Mouse (Mus musculus) forebrain, embryonic 13.5 days (tissue): Measurements from ENCODE around the gene Nbeal2. TPM values are rescaled to one million over a fixed set of nuclear protein-coding genes. Genes with fewer than 3 reads are reported as not detected.
A peak's percentile ranks its signal among the peaks of the same experiment; 100 is the strongest.
"Not testable (repeated sequence)": the region's sequence is repeated elsewhere in the genome, so short reads cannot be mapped to it uniquely, and the experiment has no call there.

Experiments
- ATAC-seq: fragments of 200-750 bp; cut with Nextera tagmentation; 2 replicates; pipeline ENCODE4 v1.8.0; 2017
- H3K27ac ChIP-seq: fragments of 300-500 bp; sonication (generic); 2 replicates; pipeline ENCODE4 v1.5.1; 2015; ENCODE audit warnings: inconsistent platforms, mild to moderate bottlenecking, moderate library complexity
- H3K27me3 ChIP-seq: fragments of 300-500 bp; sonication (generic); 2 replicates; pipeline ENCODE4 v1.6.1; 2015; ENCODE audit warnings: mild to moderate bottlenecking, inconsistent platforms
- H3K36me3 ChIP-seq: fragments of 300-500 bp; sonication (generic); 2 replicates; pipeline ENCODE4 v1.6.1; 2015; ENCODE audit warnings: mild to moderate bottlenecking, inconsistent platforms; ENCODE audit not compliant: poor library complexity, severe bottlenecking
- H3K4me1 ChIP-seq: fragments of 300-500 bp; sonication (generic); 2 replicates; pipeline ENCODE4 v1.6.1; 2015; ENCODE audit warnings: inconsistent platforms
- H3K4me2 ChIP-seq: fragments of 300-500 bp; sonication (generic); 2 replicates; pipeline ENCODE4 v1.6.1; 2015; ENCODE audit warnings: inconsistent platforms, mild to moderate bottlenecking, moderate library complexity
- H3K4me3 ChIP-seq: fragments of 300-500 bp; sonication (generic); 2 replicates; pipeline ENCODE4 v1.5.1; 2015; ENCODE audit warnings: mild to moderate bottlenecking, inconsistent platforms
- H3K9ac ChIP-seq: fragments of 300-500 bp; sonication (generic); 2 replicates; pipeline ENCODE4 v1.6.1; 2015; ENCODE audit warnings: mild to moderate bottlenecking, inconsistent platforms
- H3K9me3 ChIP-seq: fragments of 300-500 bp; sonication (generic); replicated peaks from 2 replicates; pipeline ENCODE4 v1.6.1; 2016; ENCODE audit warnings: inconsistent platforms
- WGBS: fragments of 180-500 bp; shearing (Covaris S2); methylation state at CpG from one replicate; pipeline ENCODE4 v1.1.7; 2015; 5-methylcytosine and 5-hydroxymethylcytosine counted together
- polyA plus RNA-seq: library from polyadenylated mRNA; unstranded; fragments of >200 nt; fragmentation: Nextera tagmentation; extraction: Ambion mirVana; gene quantifications from 2 replicates; pipeline ENCODE4 v1.2.1, GENCODE M21; 2015

Gene Nbeal2
- polyA plus RNA-seq, 1 experiment from 2014 or later = 2.1 TPM

GRCm38 (mm10) chr9:110685187-110685586 lies 31.2 kb upstream of the Nbeal2 start:
- H3K27ac ChIP-seq = peak overlapping the region; percentile 90
- H3K4me3 ChIP-seq = no peak overlapping the region
- WGBS = 79% methylated on average over 8 of the region's 8 CpGs
- no peaks in the 10 kb centered on the region for H3K9me3 ChIP-seq
- H3K27me3 ChIP-seq = no peaks in the 10 kb centered on the region
- H3K4me1 ChIP-seq = peaks cover 60% of the 10 kb centered on the region
- H3K36me3 ChIP-seq = 0 out of 2 replicates have a peak, but pooled peaks cover under 1% of the 10 kb centered on the region
- no peak overlapping the region for H3K4me2 ChIP-seq
- ATAC-seq = no peak
- H3K9ac ChIP-seq = no peak overlapping the region

- peak; percentile 44 for ATAC-seq
- 43% methylated on average over 6 of the region's 6 CpGs for WGBS
- Histone ChIP-seq H3K27me3 (no peaks in the 10 kb centered on the region), H3K4me1 (peaks cover 56% of the 10 kb centered on the region), H3K4me3 (no peak overlapping the region), H3K9ac (0 out of 2 replicates have a peak overlapping the region, but pooled peaks have one; percentile 9), H3K4me2 (0 out of 2 replicates have a peak overlapping the region, but pooled peaks have one; percentile 13), H3K27ac (peak overlapping the region; percentile 90), H3K36me3 (0 out of 2 replicates have a peak, but pooled peaks cover 6% of the 10 kb centered on the region), H3K9me3 (no peaks in the 10 kb centered on the region)
Measured at GRCm38 (mm10) chr9:110684100-110684831, 30.3 kb upstream of the Nbeal2 start.

GRCm38 (mm10) chr9:110683574-110684099 lies 29.7 kb upstream of the Nbeal2 start:
- 0 out of 2 replicates have a peak, but pooled peaks cover 6% of the 10 kb centered on the region for H3K36me3 ChIP-seq
- peak overlapping the region; percentile 21; the same call in 1 of the 2 replicates for H3K9ac ChIP-seq
- peaks cover 54% of the 10 kb centered on the region for H3K4me1 ChIP-seq
- H3K27ac ChIP-seq = peak overlapping the region; percentile 90
- H3K27me3 ChIP-seq = no peaks in the 10 kb centered on the region
- ATAC-seq = peak; percentile 5; the same call in 1 of the 2 replicates
- 53% methylated on average over 4 of the region's 4 CpGs for WGBS
- no peak overlapping the region for H3K4me2 ChIP-seq
- no peak overlapping the region for H3K4me3 ChIP-seq
- H3K9me3 ChIP-seq = no peaks in the 10 kb centered on the region

GRCm38 (mm10) chr9:110682697-110683096 lies 28.7 kb upstream of the Nbeal2 start:
- H3K4me2 ChIP-seq, H3K9ac ChIP-seq, H3K27me3 ChIP-seq, ATAC-seq, H3K27ac ChIP-seq, H3K36me3 ChIP-seq, H3K4me3 ChIP-seq, H3K9me3 ChIP-seq: not testable (repeated sequence)
- H3K4me1 ChIP-seq = peaks cover 54% of the 10 kb centered on the region
- WGBS = 91% methylated on average over 3 of the region's 3 CpGs

- no peak for ATAC-seq
- no peak overlapping the region for H3K9ac ChIP-seq
- H3K4me2 ChIP-seq = no peak overlapping the region; the same call in 1 of the 2 replicates
- peak overlapping the region; percentile 86 for H3K27ac ChIP-seq
- WGBS = 57% methylated on average over 5 of the region's 5 CpGs
- 0 out of 2 replicates have a peak, but pooled peaks cover 6% of the 10 kb centered on the region for H3K36me3 ChIP-seq
- peaks cover 54% of the 10 kb centered on the region for H3K4me1 ChIP-seq
- no peak overlapping the region for H3K4me3 ChIP-seq
- H3K27me3 ChIP-seq = no peaks in the 10 kb centered on the region
- no peaks in the 10 kb centered on the region for H3K9me3 ChIP-seq
Measured at GRCm38 (mm10) chr9:110682255-110682654, 28.3 kb upstream of the Nbeal2 start.

GRCm38 (mm10) chr9:110681817-110682216 lies 27.9 kb upstream of the Nbeal2 start:
- Histone ChIP-seq H3K4me3 (no peak overlapping the region), H3K27me3 (no peaks in the 10 kb centered on the region), H3K9ac (no peak overlapping the region), H3K4me2 (no peak overlapping the region; the same call in 1 of the 2 replicates), H3K27ac (peak overlapping the region; percentile 86), H3K4me1 (peaks cover 51% of the 10 kb centered on the region), H3K36me3 (0 out of 2 replicates have a peak, but pooled peaks cover 6% of the 10 kb centered on the region), H3K9me3 (no peaks in the 10 kb centered on the region)
- 37% methylated on average over 9 of the region's 9 CpGs for WGBS
- peak; percentile 86 for ATAC-seq

GRCm38 (mm10) chr9:110680736-110681507 lies 27.0 kb upstream of the Nbeal2 start:
- H3K9ac ChIP-seq = no peak overlapping the region
- H3K27ac ChIP-seq = peak overlapping the region; percentile 86
- H3K9me3 ChIP-seq = no peaks in the 10 kb centered on the region
- 0 out of 2 replicates have a peak, but pooled peaks cover 6% of the 10 kb centered on the region for H3K36me3 ChIP-seq
- no peak overlapping the region for H3K4me2 ChIP-seq
- no peaks in the 10 kb centered on the region for H3K27me3 ChIP-seq
- no peak overlapping the region for H3K4me3 ChIP-seq
- H3K4me1 ChIP-seq = peaks cover 47% of the 10 kb centered on the region
- WGBS = 86% methylated on average over 7 of the region's 7 CpGs
- ATAC-seq = no peak

- no peaks in the 10 kb centered on the region for H3K9me3 ChIP-seq
Measured at GRCm38 (mm10) chr9:110678886-110679285, 24.9 kb upstream of the Nbeal2 start.

GRCm38 (mm10) chr9:110676492-110676911 lies 22.5 kb upstream of the Nbeal2 start:
- no peaks in the 10 kb centered on the region for H3K9me3 ChIP-seq
- no peak overlapping the region for H3K4me3 ChIP-seq
- ATAC-seq = no peak
- no peak overlapping the region for H3K4me2 ChIP-seq
- H3K27me3 ChIP-seq = no peaks in the 10 kb centered on the region
- no peak overlapping the region for H3K27ac ChIP-seq
- 0 out of 2 replicates have a peak, but pooled peaks cover 6% of the 10 kb centered on the region for H3K36me3 ChIP-seq
- H3K4me1 ChIP-seq = peaks cover 22% of the 10 kb centered on the region
- H3K9ac ChIP-seq = no peak overlapping the region
- 93% methylated on average over 8 of the region's 8 CpGs for WGBS

More at GRCm38 (mm10) chr9:110678886-110679285, 24.9 kb upstream of the Nbeal2 start:
- Histone ChIP-seq H3K27ac (no peak overlapping the region), H3K4me1 (peaks cover 27% of the 10 kb centered on the region), H3K36me3 (0 out of 2 replicates have a peak, but pooled peaks cover 6% of the 10 kb centered on the region), H3K4me3 (no peak overlapping the region), H3K9ac (no peak overlapping the region), H3K4me2 (no peak overlapping the region), H3K27me3 (no peaks in the 10 kb centered on the region)
- no peak for ATAC-seq
- 61% methylated on average over 5 of the region's 5 CpGs for WGBS

- WGBS = 51% methylated on average over 10 of the region's 10 CpGs
- H3K27me3 ChIP-seq = no peaks in the 10 kb centered on the region
- no peak overlapping the region for H3K4me2 ChIP-seq
- no peak for ATAC-seq
- peak overlapping the region; percentile 21; the same call in 1 of the 2 replicates for H3K27ac ChIP-seq
- H3K36me3 ChIP-seq = no peaks in the 10 kb centered on the region
- peaks cover 16% of the 10 kb centered on the region for H3K4me1 ChIP-seq
- H3K9ac ChIP-seq = no peak overlapping the region
- H3K4me3 ChIP-seq = no peak overlapping the region
- no peaks in the 10 kb centered on the region for H3K9me3 ChIP-seq
Measured at GRCm38 (mm10) chr9:110673107-110673752, 19.3 kb upstream of the Nbeal2 start.

- Histone ChIP-seq H3K4me3 (no peak overlapping the region), H3K9ac (no peak overlapping the region), H3K27me3 (no peaks in the 10 kb centered on the region), H3K27ac (peak overlapping the region; percentile 21; the same call in 1 of the 2 replicates), H3K9me3 (no peaks in the 10 kb centered on the region), H3K36me3 (no peaks in the 10 kb centered on the region), H3K4me1 (peaks cover 16% of the 10 kb centered on the region), H3K4me2 (no peak overlapping the region)
- ATAC-seq = peak; percentile 50; the same call in 1 of the 2 replicates
- 70% methylated on average over 7 of the region's 7 CpGs for WGBS
Measured at GRCm38 (mm10) chr9:110672462-110673106, 18.6 kb upstream of the Nbeal2 start.
